Mouse (Mus musculus): ENCODE measurements around the gene Pfn1. TPM values are rescaled to one million over a fixed set of nuclear protein-coding genes. Genes with fewer than 3 reads are reported as not detected.
A peak's percentile ranks its signal among the peaks of the same experiment; 100 is the strongest.

Gene Pfn1
- polyA plus RNA-seq, 1 experiment from 2014 or later = 825 TPM

GRCm38 (mm10) chr11:70658942-70659341 is 4.5 kb upstream of the Pfn1 start:
- Histone ChIP-seq H3K27me3 (0 out of 2 replicates have a peak, but pooled peaks cover 3% of the 10 kb centered on the region), H3K27ac (no peak overlapping the region), H3K4me1 (replicated peaks) (peaks cover 21% of the 10 kb centered on the region), H3K9me3 (no peaks in the 10 kb centered on the region), H3K4me3 (replicated peaks) (no peak overlapping the region), H3K36me3 (peaks cover 32% of the 10 kb centered on the region), H3K4me2 (replicated peaks) (no peak overlapping the region), H3K9ac (replicated peaks) (no peak overlapping the region)
- ATAC-seq = no peak
- 79% methylated on average over 8 of the region's 8 CpGs for WGBS

DNA sequence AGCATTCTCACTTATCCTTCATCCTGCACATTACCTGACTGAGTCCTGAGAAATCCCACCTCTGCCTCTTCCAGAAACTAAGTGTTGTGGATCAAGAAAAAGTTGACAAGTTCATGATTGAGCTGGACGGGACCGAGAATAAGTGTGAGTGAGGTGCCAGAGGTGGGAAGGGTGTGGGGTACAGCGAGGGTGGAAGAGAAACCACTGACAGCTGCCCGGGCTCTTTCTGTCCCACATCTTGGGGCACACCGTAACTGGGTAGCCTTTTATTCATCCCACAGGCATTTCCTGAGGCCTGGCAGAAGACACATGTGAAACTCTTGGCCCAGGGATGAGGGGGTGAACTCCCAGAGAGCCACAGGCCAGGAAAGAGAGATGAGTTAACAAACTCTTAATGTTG is 4.1 kb upstream of the Pfn1 start:
- H3K27me3 ChIP-seq = 0 out of 2 replicates have a peak, but pooled peaks cover 3% of the 10 kb centered on the region
- no peak overlapping the region for H3K9ac ChIP-seq (replicated peaks)
- H3K27ac ChIP-seq = no peak overlapping the region
- no peaks in the 10 kb centered on the region for H3K9me3 ChIP-seq
- H3K4me2 ChIP-seq (replicated peaks) = no peak overlapping the region
- H3K4me3 ChIP-seq (replicated peaks) = no peak overlapping the region
- WGBS = 92% methylated on average over 5 of the region's 5 CpGs
- H3K4me1 ChIP-seq (replicated peaks) = peaks cover 21% of the 10 kb centered on the region
- peaks cover 28% of the 10 kb centered on the region for H3K36me3 ChIP-seq
- no peak for ATAC-seq

- WGBS = 64% methylated on average over 9 of the region's 9 CpGs
- no peaks in the 10 kb centered on the region for H3K9me3 ChIP-seq
- H3K4me1 ChIP-seq (replicated peaks) = peaks cover 25% of the 10 kb centered on the region
- 0 out of 2 replicates have a peak, but pooled peaks cover 3% of the 10 kb centered on the region for H3K27me3 ChIP-seq
- H3K9ac ChIP-seq (replicated peaks) = no peak overlapping the region; the same call in 1 of the 2 replicates
- no peak overlapping the region for H3K4me2 ChIP-seq (replicated peaks)
- no peak overlapping the region for H3K4me3 ChIP-seq (replicated peaks)
- peaks cover 22% of the 10 kb centered on the region for H3K36me3 ChIP-seq
- no peak for ATAC-seq
- no peak overlapping the region for H3K27ac ChIP-seq
Observed at GRCm38 (mm10) chr11:70657991-70658390, 3.5 kb upstream of the Pfn1 start.

- peaks cover 21% of the 10 kb centered on the region for H3K36me3 ChIP-seq
- 0 out of 2 replicates have a peak, but pooled peaks cover 3% of the 10 kb centered on the region for H3K27me3 ChIP-seq
- no peak for ATAC-seq
- no peak overlapping the region for H3K4me2 ChIP-seq (replicated peaks)
- H3K9me3 ChIP-seq = no peaks in the 10 kb centered on the region
- no peak overlapping the region for H3K27ac ChIP-seq
- H3K9ac ChIP-seq (replicated peaks) = no peak overlapping the region; the same call in 1 of the 2 replicates
- no peak overlapping the region for H3K4me3 ChIP-seq (replicated peaks)
- WGBS = 58% methylated on average over 6 of the region's 6 CpGs
- H3K4me1 ChIP-seq (replicated peaks) = peaks cover 29% of the 10 kb centered on the region
Observed at GRCm38 (mm10) chr11:70657573-70657972, 3.1 kb upstream of the Pfn1 start.

GRCm38 (mm10) chr11:70656964-70657363 is 2.5 kb upstream of the Pfn1 start, which contains the start of gene Eno3:
Gene Eno3, plus strand, starts transcription at chr11:70657202.
- peak within 1 kb of the TSS; percentile 90 for H3K9ac ChIP-seq (replicated peaks)
- peaks cover 21% of the 10 kb centered on the region for H3K36me3 ChIP-seq
- no peak for ATAC-seq
- 6% methylated on average over 3 of the region's 3 CpGs for WGBS
- H3K27me3 ChIP-seq = 0 out of 2 replicates have a peak, but pooled peaks cover 3% of the 10 kb centered on the region
- peak within 1 kb of the TSS; percentile 73 for H3K4me3 ChIP-seq (replicated peaks)
- no peak within 1 kb of the TSS for H3K27ac ChIP-seq
- no peaks in the 10 kb centered on the region for H3K9me3 ChIP-seq
- H3K4me2 ChIP-seq (replicated peaks) = peak within 1 kb of the TSS; percentile 75
- peaks cover 35% of the 10 kb centered on the region for H3K4me1 ChIP-seq (replicated peaks)

DNA sequence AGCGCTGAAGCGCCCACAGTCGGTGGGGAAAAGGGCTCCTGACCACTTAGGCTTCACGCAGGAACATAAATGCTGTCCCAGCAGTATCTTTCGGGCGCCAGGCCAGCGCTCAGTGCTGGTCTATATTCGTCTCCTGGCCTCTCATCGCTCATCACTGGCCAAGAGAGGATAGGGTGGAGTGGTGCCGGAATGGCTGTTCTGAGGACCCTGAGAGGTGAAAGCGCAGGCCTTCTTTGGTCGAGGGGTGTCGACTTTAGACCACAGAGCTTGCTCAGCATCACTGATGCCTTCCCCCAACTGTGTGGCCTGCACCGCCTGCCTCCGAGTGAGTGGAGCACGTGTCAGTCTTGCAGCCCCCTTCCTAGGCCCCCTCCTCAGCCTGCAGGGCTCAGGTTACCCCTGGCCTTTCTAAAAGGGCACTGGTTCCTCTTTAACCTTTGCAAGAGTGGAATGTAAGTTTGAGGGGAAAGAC is 2.0 kb upstream of the Pfn1 start:
- Histone ChIP-seq H3K4me3 (replicated peaks) (peak overlapping the region; percentile 73), H3K27ac (no peak overlapping the region), H3K27me3 (0 out of 2 replicates have a peak, but pooled peaks cover 3% of the 10 kb centered on the region), H3K4me2 (replicated peaks) (peak overlapping the region; percentile 75), H3K9ac (replicated peaks) (peak overlapping the region; percentile 90; the same call in 1 of the 2 replicates), H3K36me3 (peaks cover 20% of the 10 kb centered on the region), H3K4me1 (replicated peaks) (peaks cover 38% of the 10 kb centered on the region), H3K9me3 (no peaks in the 10 kb centered on the region)
- WGBS = 4% methylated on average over 16 of the region's 16 CpGs
- ATAC-seq = no peak

DNA sequence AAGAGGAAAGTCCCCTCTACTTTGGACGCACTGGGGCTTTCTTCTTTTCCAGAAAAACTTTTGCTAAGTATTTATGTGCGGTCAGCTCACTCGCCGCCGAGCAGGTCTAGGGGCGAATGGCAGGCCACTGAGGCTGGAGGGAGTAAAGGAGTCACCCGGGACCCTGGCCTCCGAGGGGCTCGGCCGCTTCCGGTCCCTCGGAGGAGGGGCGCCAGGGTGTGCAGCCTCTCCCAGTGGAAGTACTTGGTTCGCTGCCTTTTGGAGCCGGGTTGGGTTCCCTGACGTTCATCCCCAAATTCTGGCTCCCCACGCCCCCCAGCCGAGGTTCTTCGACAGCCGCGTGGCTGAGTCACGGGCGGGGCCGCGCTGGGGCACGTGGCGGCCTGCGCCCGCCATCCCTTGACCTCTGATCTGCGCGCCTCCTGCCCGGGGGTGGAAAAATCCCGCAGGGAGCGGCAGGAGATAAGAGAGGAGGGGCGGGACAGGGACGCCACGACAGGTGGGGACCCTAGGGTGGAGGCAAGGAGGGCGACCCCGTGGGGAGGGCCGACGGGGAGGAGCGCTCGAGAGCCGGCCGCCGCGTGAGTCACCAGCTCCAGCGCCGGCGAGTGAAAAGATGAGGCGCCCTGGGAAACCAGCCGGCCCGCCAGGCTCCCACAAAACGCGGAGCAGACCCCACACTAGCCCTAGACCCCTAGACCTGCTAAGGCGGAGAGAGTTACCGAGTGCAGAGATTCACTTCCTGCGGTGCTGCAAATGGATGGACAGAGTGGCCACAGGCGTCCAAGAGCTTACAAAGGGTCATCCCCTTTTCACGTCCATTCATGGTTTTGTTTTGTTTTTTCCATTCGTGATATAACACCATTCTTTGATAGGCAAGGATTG is 1.4 kb upstream of the Pfn1 start:
- Histone ChIP-seq H3K27ac (peak overlapping the region; percentile 97), H3K36me3 (peaks cover 25% of the 10 kb centered on the region), H3K9me3 (no peaks in the 10 kb centered on the region), H3K9ac (replicated peaks) (peak overlapping the region; percentile 90), H3K4me3 (replicated peaks) (peak overlapping the region; percentile 73), H3K4me2 (replicated peaks) (peak overlapping the region; percentile 75), H3K4me1 (replicated peaks) (peaks cover 43% of the 10 kb centered on the region), H3K27me3 (0 out of 2 replicates have a peak, but pooled peaks cover 3% of the 10 kb centered on the region)
- under 1% methylated on average over 61 of the region's 61 CpGs for WGBS
- peak; percentile 35; the same call in 1 of the 2 replicates for ATAC-seq

DNA sequence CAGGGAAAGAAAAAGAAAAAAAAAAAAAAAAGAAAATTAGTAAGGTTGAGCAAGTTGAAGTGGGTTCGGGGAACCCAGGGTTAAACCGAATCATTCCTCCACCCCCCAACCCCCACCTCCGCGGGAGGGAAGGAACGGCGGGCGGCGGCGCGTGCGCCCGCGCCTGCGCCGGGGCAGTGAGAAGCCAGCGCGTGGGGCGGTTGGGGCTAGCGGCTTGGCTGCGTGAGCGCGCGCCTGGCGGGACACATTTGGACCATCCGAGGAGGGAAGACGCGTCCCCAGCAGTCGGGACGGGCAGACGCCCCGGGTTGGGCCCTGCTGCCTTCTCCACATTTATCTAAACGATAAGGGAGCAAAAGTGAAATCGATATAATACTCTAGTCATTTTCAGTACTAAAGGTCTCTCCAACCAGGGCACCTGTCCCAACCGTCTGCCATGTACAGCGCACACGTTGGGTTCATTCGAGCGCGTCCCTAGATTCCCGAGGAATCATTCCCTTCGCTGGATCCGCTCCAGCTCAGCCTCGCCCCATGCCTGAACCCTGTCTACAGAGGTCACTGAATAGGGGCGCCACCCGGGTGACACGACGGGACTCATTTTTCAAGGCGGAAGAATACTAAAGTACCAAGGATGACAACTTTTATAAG is 603 bp upstream of the Pfn1 start:
- H3K9ac ChIP-seq (replicated peaks) = peak overlapping the region; percentile 90
- H3K27me3 ChIP-seq = 0 out of 2 replicates have a peak, but pooled peaks cover 3% of the 10 kb centered on the region
- no peaks in the 10 kb centered on the region for H3K9me3 ChIP-seq
- WGBS = 0% methylated on average over 48 of the region's 48 CpGs
- H3K4me2 ChIP-seq (replicated peaks) = peak overlapping the region; percentile 75
- H3K36me3 ChIP-seq = peaks cover 27% of the 10 kb centered on the region
- peak; percentile 53 for ATAC-seq
- H3K4me1 ChIP-seq (replicated peaks) = peaks cover 43% of the 10 kb centered on the region
- peak overlapping the region; percentile 73 for H3K4me3 ChIP-seq (replicated peaks)
- peak overlapping the region; percentile 97 for H3K27ac ChIP-seq

DNA sequence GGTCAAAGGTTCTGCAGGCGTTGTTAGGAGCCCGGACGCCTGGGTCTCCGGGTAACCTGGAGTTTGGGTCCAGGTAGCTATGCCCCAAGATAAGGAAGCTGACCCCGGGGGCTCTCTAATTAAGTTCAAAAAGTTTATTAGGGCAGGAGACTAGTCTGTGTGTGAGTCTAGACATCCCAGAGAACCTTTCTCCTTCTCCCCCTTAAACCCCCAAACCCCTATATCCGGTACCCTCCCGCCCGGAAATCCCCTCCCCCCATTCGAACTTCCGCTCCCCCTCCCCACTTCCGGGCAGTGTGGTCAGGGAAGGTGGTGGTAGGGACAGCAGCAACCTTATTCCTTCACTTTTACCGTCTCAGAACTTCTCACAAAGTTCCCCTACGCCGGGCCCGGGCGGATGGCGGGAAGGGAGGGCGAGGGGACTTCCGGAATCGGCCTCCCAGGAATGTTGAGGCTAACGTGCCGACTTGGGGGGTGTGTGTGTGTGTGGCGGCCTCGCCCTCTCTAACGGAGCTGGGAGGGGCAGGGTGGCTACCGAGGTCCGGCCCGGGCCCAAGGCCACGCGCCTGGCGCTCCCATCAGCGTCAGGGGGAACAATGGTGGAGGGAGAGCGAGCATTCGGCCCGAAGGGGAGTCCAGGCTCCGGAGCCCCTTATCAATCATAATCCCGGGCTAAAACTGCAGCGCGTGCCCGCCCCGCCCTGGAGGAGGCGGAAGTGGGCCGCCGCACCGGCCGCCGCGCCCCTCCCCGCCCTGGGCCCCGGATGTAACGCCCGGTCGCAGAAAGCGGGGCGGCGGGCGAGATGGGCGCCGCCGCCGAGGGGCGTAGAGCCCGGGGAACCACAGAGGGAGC is 873 bp downstream of the Pfn1 start:
- peak; percentile 65 for ATAC-seq
- H3K9ac ChIP-seq (replicated peaks) = peak overlapping the region; percentile 90
- 0 out of 2 replicates have a peak, but pooled peaks cover 3% of the 10 kb centered on the region for H3K27me3 ChIP-seq
- peak overlapping the region; percentile 73 for H3K4me3 ChIP-seq (replicated peaks)
- H3K36me3 ChIP-seq = peaks cover 41% of the 10 kb centered on the region
- H3K9me3 ChIP-seq = no peaks in the 10 kb centered on the region
- H3K4me1 ChIP-seq (replicated peaks) = peaks cover 54% of the 10 kb centered on the region
- H3K27ac ChIP-seq = peak overlapping the region; percentile 97
- H3K4me2 ChIP-seq (replicated peaks) = peak overlapping the region; percentile 75
- WGBS = under 1% methylated on average over 62 of the region's 63 CpGs

GRCm38 (mm10) chr11:70652884-70653344 is 1.5 kb downstream of the Pfn1 start:
- H3K9me3 ChIP-seq = no peaks in the 10 kb centered on the region
- 0 out of 2 replicates have a peak, but pooled peaks cover 3% of the 10 kb centered on the region for H3K27me3 ChIP-seq
- peak overlapping the region; percentile 90 for H3K9ac ChIP-seq (replicated peaks)
- ATAC-seq = no peak
- H3K36me3 ChIP-seq = peaks cover 41% of the 10 kb centered on the region
- WGBS = 64% methylated on average over 6 of the region's 6 CpGs
- peaks cover 61% of the 10 kb centered on the region for H3K4me1 ChIP-seq (replicated peaks)
- peak overlapping the region; percentile 97 for H3K27ac ChIP-seq
- H3K4me2 ChIP-seq (replicated peaks) = peak overlapping the region; percentile 75
- H3K4me3 ChIP-seq (replicated peaks) = peak overlapping the region; percentile 73

Data from midbrain, embryonic 13.5 days (tissue).